Mouse (Mus musculus): ENCODE measurements around the gene Tusc2.

GRCm38 (mm10) chr9:107539940-107540339 lies 23.1 kb upstream of the Tusc2 start:
- TF ChIP-seq CTCF (IDR thresholded peaks at IDR 0.05; ENCODE audit: borderline replicate concordance, insufficient read depth, low read depth, low read length) (no peak), POLR2A (IDR thresholded peaks at IDR 0.05; ENCODE audit: borderline replicate concordance, insufficient read depth, low read length) (no peak)

Measured in cerebellum, adult 2 months (tissue).